Mouse (Mus musculus) colon, adult 2 months (tissue): ENCODE measurements around the gene Arhgap32. TPM values are rescaled to one million over a fixed set of nuclear protein-coding genes. Genes with fewer than 3 reads are reported as not detected.

Experiments used
- polyA plus RNA-seq: library from polyadenylated mRNA; depleted of rRNA; stranded (reverse); fragments of >200 nt; gene quantifications from 2 replicates; pipeline ENCODE4 v1.2.3, GENCODE M21; 2012; rRNA removed

Arhgap32 gene
- 7.3 and 9.4 TPM in 2 replicates for polyA plus RNA-seq

DNA sequence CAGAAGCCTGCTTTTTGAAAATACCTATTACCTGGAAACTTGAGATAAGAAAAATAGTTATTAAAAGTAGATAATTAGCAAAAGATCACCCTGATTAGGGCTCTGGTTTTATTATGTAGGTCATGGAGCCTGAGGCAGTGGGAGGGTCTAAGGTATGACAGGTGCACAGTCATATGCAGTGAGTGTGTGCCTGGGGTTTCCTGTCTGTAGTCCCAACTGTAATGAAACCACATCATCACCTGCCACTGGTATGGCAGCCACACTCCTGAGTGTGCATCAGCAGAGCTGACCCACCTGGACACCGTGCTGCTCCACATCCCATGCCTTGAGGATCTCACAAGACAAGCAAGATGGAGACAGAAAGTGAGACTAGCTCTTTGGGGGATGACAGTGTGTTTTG, at the start of gene Arhgap32:
Arhgap32 (plus strand) TSS at position 351 of the 400 bp plus-strand sequence.

Other genes with a start within 250 kb of the Arhgap32 start
- gene Barx2, start 202.7 kb upstream of the Arhgap32 start, polyA plus RNA-seq, result 2.7 and 3.4 TPM in 2 replicates
- 0.32 and 0.58 TPM in 2 replicates for gene Kcnj5, start 228.2 kb downstream of the Arhgap32 start, polyA plus RNA-seq